Mouse (Mus musculus) embryonic fibroblast, embryonic 13.5 days (primary cell): ENCODE measurements around the gene Lkaaear1. TPM values are rescaled to one million over a fixed set of nuclear protein-coding genes. Genes with fewer than 3 reads are reported as not detected.

Experiments
- H3K27ac ChIP-seq: 2 replicates; pipeline ENCODE4 v1.5.1; 2012; ENCODE audit warnings: low read length, control low read depth, inconsistent platforms; ENCODE audit not compliant: insufficient read depth
- H3K4me1 ChIP-seq: 2 replicates; pipeline ENCODE4 v1.6.1; 2011; ENCODE audit warnings: low read length; ENCODE audit not compliant: control insufficient read depth, insufficient read depth
- H3K4me3 ChIP-seq: 2 replicates; pipeline ENCODE4 v1.5.1; 2011; ENCODE audit warnings: mild to moderate bottlenecking, control low read depth, low read length; ENCODE audit not compliant: insufficient read depth
- CTCF ChIP-seq: IDR thresholded peaks from 2 replicates; pipeline ENCODE4 v1.5.1; 2011; ENCODE audit warnings: mild to moderate bottlenecking, control low read depth, low read length, moderate library complexity, borderline replicate concordance; ENCODE audit not compliant: insufficient read depth
- POLR2A ChIP-seq: IDR thresholded peaks from 2 replicates; pipeline ENCODE4 v1.6.1; 2011; ENCODE audit warnings: low read depth, mild to moderate bottlenecking, control low read depth, low read length, moderate library complexity
- polyA plus RNA-seq: library from polyadenylated mRNA; stranded (reverse); fragments of >200 nt; gene quantifications from 2 replicates; pipeline ENCODE4 v1.2.4, GENCODE M21; 2011; ENCODE audit warnings: low read depth; ENCODE audit not compliant: missing spikeins, insufficient read length

The Lkaaear1 gene
- not detected in 2 replicates for polyA plus RNA-seq

- Histone ChIP-seq H3K4me3 (no peak within 1 kb of the TSS), H3K4me1 (no peaks in the 10 kb centered on the region), H3K27ac (no peak within 1 kb of the TSS)
- no peak for TF ChIP-seq POLR2A
- no peak for TF ChIP-seq CTCF
Measured at GRCm38 (mm10) chr2:181698241-181698640, at the start of gene Lkaaear1. Gene Lkaaear1 (minus strand): TSS chr2:181698442.

GRCm38 (mm10) chr2:181730051-181730450 is 31.8 kb upstream of the Lkaaear1 start:
- H3K27ac ChIP-seq = no peak overlapping the region
- no peak overlapping the region for H3K4me3 ChIP-seq
- no peak for TF ChIP-seq CTCF
- TF ChIP-seq POLR2A = no peak
- no peaks in the 10 kb centered on the region for H3K4me1 ChIP-seq

DNA sequence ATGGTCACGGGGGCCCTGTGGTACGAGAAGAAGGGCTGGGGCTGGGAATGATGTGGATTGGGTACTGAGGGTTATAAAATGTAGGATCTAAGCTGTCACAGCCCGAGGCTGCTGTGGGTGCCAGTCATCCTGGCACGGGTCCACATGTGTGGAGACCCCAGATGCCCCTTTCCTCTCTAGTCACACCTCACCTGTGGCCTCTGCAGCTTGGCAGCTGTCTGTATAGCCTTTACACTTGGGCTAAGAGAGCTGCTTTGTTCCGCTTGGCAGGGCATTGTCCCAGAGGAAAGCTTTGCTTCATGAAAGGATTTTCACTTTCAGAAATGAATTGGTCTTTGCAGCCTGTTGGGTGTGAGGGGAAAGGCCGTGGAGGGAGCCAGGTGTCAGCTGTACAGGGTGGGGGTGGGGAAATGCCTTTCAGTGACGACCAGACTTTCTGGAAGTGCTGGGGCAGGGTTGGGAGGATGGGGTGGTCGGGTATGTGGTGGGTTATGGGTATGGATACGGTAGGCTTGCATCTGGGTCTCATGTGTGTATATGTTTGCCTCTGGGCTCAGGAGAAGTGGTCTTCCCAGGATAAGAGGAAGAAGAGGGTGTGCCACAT is 29.5 kb upstream of the Lkaaear1 start:
- Histone ChIP-seq H3K4me3 (no peak overlapping the region), H3K4me1 (no peaks in the 10 kb centered on the region), H3K27ac (no peak overlapping the region)
- TF ChIP-seq CTCF (no peak), POLR2A (no peak)

GRCm38 (mm10) chr2:181722213-181722612 is 24.0 kb upstream of the Lkaaear1 start:
- H3K27ac ChIP-seq = no peak overlapping the region
- H3K4me3 ChIP-seq = no peak overlapping the region
- no peaks in the 10 kb centered on the region for H3K4me1 ChIP-seq
- TF ChIP-seq POLR2A (no peak), CTCF (peak; percentile 58; the same call in 1 of the 2 replicates)

GRCm38 (mm10) chr2:181721200-181721599 is 23.0 kb upstream of the Lkaaear1 start:
- TF ChIP-seq POLR2A = no peak
- TF ChIP-seq CTCF = no peak
- H3K27ac ChIP-seq = no peak overlapping the region
- H3K4me3 ChIP-seq = no peak overlapping the region
- H3K4me1 ChIP-seq = no peaks in the 10 kb centered on the region

GRCm38 (mm10) chr2:181720061-181720460 is 21.8 kb upstream of the Lkaaear1 start:
- no peak for TF ChIP-seq CTCF
- no peak overlapping the region for H3K4me3 ChIP-seq
- no peaks in the 10 kb centered on the region for H3K4me1 ChIP-seq
- H3K27ac ChIP-seq = no peak overlapping the region

DNA sequence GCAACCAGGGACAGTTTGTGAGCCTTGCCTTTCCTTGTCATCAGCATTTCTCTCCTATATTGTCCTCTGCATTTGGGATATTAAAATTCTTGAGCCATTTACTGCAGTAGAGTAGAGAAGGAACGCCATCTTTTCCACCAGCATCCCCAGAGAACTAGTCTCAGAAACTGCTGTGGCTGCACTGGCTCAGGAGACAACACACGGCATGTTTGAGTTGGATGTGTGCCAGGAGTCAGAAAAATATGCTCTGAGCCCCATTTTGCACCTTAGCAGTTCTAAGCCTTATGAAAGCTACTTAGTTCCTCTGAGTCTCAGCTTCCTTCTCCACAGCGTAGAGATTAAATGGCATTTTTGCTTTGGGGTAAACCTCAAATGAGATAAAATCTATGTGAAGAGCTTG is 18.7 kb upstream of the Lkaaear1 start:
- H3K27ac ChIP-seq = no peak overlapping the region
- TF ChIP-seq CTCF = no peak
- no peaks in the 10 kb centered on the region for H3K4me1 ChIP-seq
- no peak overlapping the region for H3K4me3 ChIP-seq

GRCm38 (mm10) chr2:181715382-181715781 is 17.1 kb upstream of the Lkaaear1 start:
- no peak overlapping the region for H3K27ac ChIP-seq
- H3K4me3 ChIP-seq = no peak overlapping the region
- no peaks in the 10 kb centered on the region for H3K4me1 ChIP-seq
- TF ChIP-seq CTCF (no peak), POLR2A (no peak)

DNA sequence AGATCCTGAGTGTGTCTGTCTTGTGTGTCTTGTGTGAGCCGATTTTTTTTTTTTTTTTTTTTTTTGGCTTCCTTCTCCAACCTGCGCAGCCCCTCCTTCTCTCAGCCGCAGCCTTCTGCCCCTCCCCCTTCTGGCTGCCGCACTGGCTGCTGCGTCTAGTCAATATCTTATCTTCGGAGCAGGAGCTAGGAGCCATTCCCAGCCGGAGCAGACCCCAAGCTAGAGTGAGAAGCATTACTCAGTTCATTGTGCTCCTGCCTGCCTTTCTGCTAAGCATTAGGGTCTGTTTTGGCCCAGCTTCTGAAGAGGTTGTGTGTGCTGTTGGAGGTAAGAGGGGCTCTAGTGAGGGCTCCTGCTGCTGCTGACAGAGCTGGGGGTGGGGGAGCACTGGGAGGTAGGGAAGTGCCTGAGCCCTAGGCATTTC is 16.7 kb upstream of the Lkaaear1 start, which contains the start of gene Oprl1:
Gene Oprl1, plus strand, starts transcription at position 114 of the 424 bp plus-strand sequence.
- H3K4me3 ChIP-seq = no peak within 1 kb of the TSS

DNA sequence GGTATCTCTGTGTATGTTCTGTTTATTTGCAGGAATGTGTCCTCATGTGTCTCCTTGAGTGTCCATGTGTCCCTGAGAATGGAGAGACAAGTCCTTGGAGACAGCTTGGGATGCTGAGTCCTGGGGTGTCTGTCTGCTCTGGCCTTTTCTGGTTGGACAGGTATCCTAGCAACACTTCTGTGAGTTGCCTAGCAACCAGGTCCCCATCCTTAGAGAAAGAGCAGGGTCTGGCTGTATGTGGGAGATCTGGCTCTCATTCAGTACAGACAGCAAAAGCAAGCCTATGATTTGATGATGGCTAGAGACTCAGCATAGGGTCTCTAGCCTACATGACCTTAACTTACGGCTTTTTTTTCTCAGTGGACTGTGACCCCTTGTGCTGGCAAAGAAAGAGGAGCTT is 15.5 kb upstream of the Lkaaear1 start:
- Histone ChIP-seq H3K4me3 (no peak overlapping the region), H3K27ac (no peak overlapping the region), H3K4me1 (no peaks in the 10 kb centered on the region)
- TF ChIP-seq POLR2A = no peak
- TF ChIP-seq CTCF = no peak

More for the DNA sequence above, 16.7 kb upstream of the Lkaaear1 start, which contains the start of gene Oprl1:
- Histone ChIP-seq H3K4me1 (no peaks in the 10 kb centered on the region), H3K27ac (no peak within 1 kb of the TSS)
- TF ChIP-seq POLR2A (no peak), CTCF (no peak)
